Mouse (Mus musculus) kidney, adult 2 months (tissue): ENCODE data around the gene Irak1bp1.

Experiments
- CTCF ChIP-seq: fragments of 200-500 bp; conservative IDR thresholded peaks from 2 replicates; pipeline ENCODE4 v1.5.1; 2011; ENCODE audit warnings: low read depth, mild to moderate bottlenecking, control low read depth, low read length, moderate library complexity, mixed read lengths; ENCODE audit not compliant: insufficient read depth, insufficient read length
- POLR2A ChIP-seq: fragments of 200-500 bp; IDR thresholded peaks from one replicate; pipeline ENCODE4 v1.6.1; 2011; ENCODE audit warnings: low read depth, low read length, control low read depth

GRCm38 (mm10) chr9:82854040-82854439 is 24.7 kb downstream of the Irak1bp1 start:
- no peak for TF ChIP-seq POLR2A
- peak; percentile 34; the same call in 1 of the 2 replicates for TF ChIP-seq CTCF
